Mouse (Mus musculus) midbrain, embryonic 15.5 days (tissue): ENCODE data around the gene Gns. TPM values are rescaled to one million over a fixed set of nuclear protein-coding genes. Genes with fewer than 3 reads are reported as not detected.

ENCODE experiments used
- ATAC-seq: fragments of 200-750 bp; cut with Nextera tagmentation; replicated peaks from 2 replicates; pipeline ENCODE4 v1.8.0; 2017; ENCODE audit warnings: moderate TSS enrichment
- H3K27ac ChIP-seq: fragments of 300-500 bp; sonication (generic); 2 replicates; pipeline ENCODE4 v1.5.1; 2015; ENCODE audit warnings: mild to moderate bottlenecking, inconsistent platforms
- H3K27me3 ChIP-seq: fragments of 300-500 bp; sonication (generic); replicated peaks from 2 replicates; pipeline ENCODE4 v1.6.1; 2015; ENCODE audit warnings: inconsistent platforms
- H3K36me3 ChIP-seq: fragments of 300-500 bp; sonication (generic); replicated peaks from 2 replicates; pipeline ENCODE4 v1.6.1; 2015; ENCODE audit warnings: inconsistent platforms
- H3K4me1 ChIP-seq: fragments of 300-500 bp; sonication (generic); 2 replicates; pipeline ENCODE4 v1.6.1; 2015; ENCODE audit warnings: inconsistent platforms
- H3K4me2 ChIP-seq: fragments of 300-500 bp; sonication (generic); 2 replicates; pipeline ENCODE4 v1.6.1; 2015; ENCODE audit warnings: inconsistent platforms, mild to moderate bottlenecking, moderate library complexity
- H3K4me3 ChIP-seq: fragments of 300-500 bp; sonication (generic); 2 replicates; pipeline ENCODE4 v1.5.1; 2015; ENCODE audit warnings: mild to moderate bottlenecking, inconsistent platforms
- H3K9ac ChIP-seq: fragments of 300-500 bp; sonication (generic); 2 replicates; pipeline ENCODE4 v1.6.1; 2015; ENCODE audit warnings: mild to moderate bottlenecking, inconsistent platforms
- H3K9me3 ChIP-seq: fragments of 300-500 bp; sonication (generic); 2 replicates; pipeline ENCODE4 v1.6.1; 2016; ENCODE audit warnings: inconsistent platforms
- WGBS: fragments of 180-500 bp; shearing (Covaris S2); methylation state at CpG from one replicate; pipeline ENCODE4 v1.1.7; 2015; ENCODE audit warnings: mixed read lengths; 5-methylcytosine and 5-hydroxymethylcytosine counted together
- polyA plus RNA-seq: library from polyadenylated mRNA; unstranded; fragments of >200 nt; fragmentation: Nextera tagmentation; extraction: Ambion mirVana; gene quantifications from 2 replicates; pipeline ENCODE4 v1.2.1, GENCODE M21; 2015

Gene Gns
- polyA plus RNA-seq, 1 experiment from 2014 or later = 38.8 TPM

DNA sequence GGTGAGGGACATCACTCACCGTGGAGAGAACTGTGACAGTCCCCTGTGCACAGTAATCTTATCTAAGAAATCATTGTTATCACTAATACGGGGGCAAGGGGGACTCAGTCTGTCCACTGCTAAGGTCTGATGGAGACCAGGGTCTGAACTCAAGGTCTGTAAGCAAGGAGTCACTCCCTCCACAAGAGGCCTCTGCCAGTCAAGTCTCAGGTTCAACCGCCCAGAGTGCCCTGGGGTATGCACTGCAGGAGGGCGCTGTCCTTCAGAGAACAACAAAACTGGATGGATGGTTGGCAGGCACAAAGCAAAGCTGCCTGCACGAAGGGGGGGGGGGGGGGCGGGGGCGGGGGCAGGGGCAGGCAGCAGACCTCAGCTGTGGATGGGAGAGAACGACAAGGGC, 73.2 kb downstream of the Gns start:
- H3K4me2 ChIP-seq = no peak overlapping the region
- H3K4me1 ChIP-seq = peaks cover 2% of the 10 kb centered on the region
- no peak for ATAC-seq
- no peaks in the 10 kb centered on the region for H3K9me3 ChIP-seq
- H3K27ac ChIP-seq = no peak overlapping the region
- H3K36me3 ChIP-seq = no peaks in the 10 kb centered on the region
- no peaks in the 10 kb centered on the region for H3K27me3 ChIP-seq
- H3K9ac ChIP-seq = no peak overlapping the region
- no peak overlapping the region for H3K4me3 ChIP-seq
- WGBS = 63% methylated on average over 6 of the region's 8 CpGs

DNA sequence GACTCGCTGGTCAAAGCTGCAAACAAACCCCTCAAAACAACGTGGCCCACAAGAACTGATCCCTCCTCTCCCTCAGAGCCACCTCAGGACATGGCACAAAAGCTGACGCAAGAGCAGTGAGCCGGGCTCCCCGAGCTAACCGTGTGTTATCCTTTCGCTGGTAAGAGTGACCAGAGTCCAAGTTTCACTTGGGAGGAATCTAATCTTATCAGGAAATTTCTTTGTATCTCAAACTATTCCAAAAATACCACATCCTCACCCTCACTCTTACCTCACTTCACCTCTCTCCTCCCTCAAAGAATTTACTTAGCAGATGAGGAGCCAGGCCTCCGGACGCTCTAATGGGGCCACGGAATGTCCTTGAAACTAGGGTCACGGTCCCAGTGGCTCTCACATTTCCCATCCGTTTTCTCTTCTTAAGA, 74.4 kb downstream of the Gns start:
- Histone ChIP-seq H3K9ac (no peak overlapping the region), H3K4me3 (no peak overlapping the region), H3K9me3 (no peaks in the 10 kb centered on the region), H3K36me3 (no peaks in the 10 kb centered on the region), H3K27ac (no peak overlapping the region), H3K27me3 (no peaks in the 10 kb centered on the region), H3K4me1 (no peaks in the 10 kb centered on the region), H3K4me2 (no peak overlapping the region)
- 90% methylated on average over 12 of the region's 12 CpGs for WGBS
- ATAC-seq = no peak

DNA sequence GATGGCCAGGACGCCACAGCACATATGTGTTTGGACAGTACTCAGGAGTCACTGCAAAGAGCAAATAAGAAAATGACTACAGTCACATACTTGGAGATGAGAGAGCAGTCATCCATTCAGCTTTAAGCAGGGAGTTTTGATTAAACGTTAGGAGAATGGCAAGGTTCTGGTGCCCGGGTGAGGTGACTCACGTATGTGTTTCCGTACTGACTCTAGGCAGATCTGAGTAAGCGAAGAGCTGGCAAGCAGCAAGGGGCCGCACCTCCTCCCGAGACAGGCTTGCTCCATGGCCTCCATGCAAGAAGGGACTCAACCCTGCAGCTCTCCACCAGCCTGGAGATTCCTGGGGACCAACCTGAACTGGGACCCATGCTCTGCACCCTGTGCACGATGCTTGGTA, 78.9 kb downstream of the Gns start:
- Histone ChIP-seq H3K27ac (no peak overlapping the region), H3K36me3 (no peaks in the 10 kb centered on the region), H3K27me3 (no peaks in the 10 kb centered on the region), H3K4me2 (no peak overlapping the region), H3K9ac (no peak overlapping the region), H3K4me3 (no peak overlapping the region), H3K4me1 (peaks cover 5% of the 10 kb centered on the region; the same call in 1 of the 2 replicates), H3K9me3 (no peaks in the 10 kb centered on the region)
- 88% methylated on average over 9 of the region's 9 CpGs for WGBS
- ATAC-seq = no peak

DNA sequence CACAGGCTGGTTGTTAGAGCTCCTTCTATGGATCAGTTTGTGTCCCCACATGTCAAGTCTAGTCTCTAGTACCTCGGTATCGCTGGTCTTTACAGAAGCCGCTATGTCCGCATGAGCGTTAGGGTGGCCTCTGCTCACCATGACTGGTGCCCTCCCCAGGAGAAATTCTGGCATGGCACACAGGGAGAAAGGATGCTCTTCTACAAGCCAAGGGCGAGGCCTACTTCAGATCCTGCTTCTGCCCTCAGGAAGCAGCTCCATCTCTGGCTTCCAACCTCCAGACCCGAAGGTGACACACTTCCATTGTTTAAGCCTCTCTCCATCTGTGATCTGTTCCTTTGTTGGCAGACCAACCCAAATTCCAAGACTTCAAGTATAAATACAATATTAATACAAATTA, 79.3 kb downstream of the Gns start:
- no peak overlapping the region for H3K4me3 ChIP-seq
- H3K27me3 ChIP-seq = no peaks in the 10 kb centered on the region
- 94% methylated on average over 7 of the region's 7 CpGs for WGBS
- ATAC-seq = no peak
- no peaks in the 10 kb centered on the region for H3K36me3 ChIP-seq
- no peak overlapping the region for H3K9ac ChIP-seq
- H3K9me3 ChIP-seq = no peaks in the 10 kb centered on the region
- H3K4me1 ChIP-seq = peaks cover 5% of the 10 kb centered on the region; the same call in 1 of the 2 replicates
- no peak overlapping the region for H3K27ac ChIP-seq
- H3K4me2 ChIP-seq = no peak overlapping the region

DNA sequence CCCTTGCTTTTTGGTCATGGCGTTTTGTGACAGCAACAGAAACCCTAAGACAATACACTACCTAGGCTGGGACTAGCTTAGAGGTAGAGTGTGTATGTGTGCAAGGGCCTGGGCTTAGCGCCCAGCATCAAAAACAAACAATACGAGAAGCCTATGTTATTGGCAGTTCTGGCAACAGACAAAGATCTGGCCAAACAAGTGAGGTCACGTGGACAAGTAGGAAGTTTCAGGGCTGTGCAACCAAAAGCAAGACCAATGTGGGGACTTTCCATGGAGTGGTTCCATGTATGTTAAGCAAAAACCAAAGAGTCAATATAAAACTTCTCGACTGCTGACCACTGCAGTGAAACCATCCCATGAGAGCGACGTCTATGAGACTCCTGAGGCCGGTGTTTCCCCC, 80.9 kb downstream of the Gns start:
- 86% methylated on average over 8 of the region's 8 CpGs for WGBS
- H3K4me2 ChIP-seq = no peak overlapping the region
- H3K4me1 ChIP-seq = peaks cover 5% of the 10 kb centered on the region; the same call in 1 of the 2 replicates
- no peak overlapping the region for H3K27ac ChIP-seq
- no peaks in the 10 kb centered on the region for H3K9me3 ChIP-seq
- no peak overlapping the region for H3K9ac ChIP-seq
- no peaks in the 10 kb centered on the region for H3K27me3 ChIP-seq
- no peaks in the 10 kb centered on the region for H3K36me3 ChIP-seq
- H3K4me3 ChIP-seq = no peak overlapping the region
- ATAC-seq = no peak

Other genes starting within 250 kb of the Gns start
- gene Tbc1d30, start 13.8 kb upstream of the Gns start, polyA plus RNA-seq = 12.7 and 14.1 TPM in 2 replicates
- 4.2 and 4.4 TPM in 2 replicates for gene Rassf3, start 111.3 kb downstream of the Gns start, polyA plus RNA-seq
- gene Tbk1, start 221.7 kb downstream of the Gns start, polyA plus RNA-seq = 30.7 and 33.7 TPM in 2 replicates